Mouse (Mus musculus) forebrain, embryonic 12.5 days (tissue): ENCODE data around the gene Rab13. TPM values are rescaled to one million over a fixed set of nuclear protein-coding genes. Genes with fewer than 3 reads are reported as not detected.
A peak's percentile ranks its signal among the peaks of the same experiment; 100 is the strongest.
"Not testable (repeated sequence)": the region's sequence is repeated elsewhere in the genome, so short reads cannot be mapped to it uniquely, and the experiment has no call there.

Experiments
- ATAC-seq: fragments of 200-750 bp; cut with Nextera tagmentation; 2 replicates; pipeline ENCODE4 v1.8.0; 2017; ENCODE audit warnings: moderate TSS enrichment; ENCODE audit not compliant: low FRiP score
- H3K27ac ChIP-seq: fragments of 300-500 bp; sonication (generic); 2 replicates; pipeline ENCODE4 v1.5.1; 2016; ENCODE audit warnings: mild to moderate bottlenecking
- H3K27me3 ChIP-seq: fragments of 300-500 bp; sonication (generic); 2 replicates; pipeline ENCODE4 v1.6.1; 2016; ENCODE audit warnings: mild to moderate bottlenecking
- H3K36me3 ChIP-seq: fragments of 300-500 bp; sonication (generic); replicated peaks from 2 replicates; pipeline ENCODE4 v1.6.1; 2016; ENCODE audit warnings: mild to moderate bottlenecking
- H3K4me1 ChIP-seq: fragments of 300-500 bp; sonication (generic); 2 replicates; pipeline ENCODE4 v1.6.1; 2016
- H3K4me2 ChIP-seq: fragments of 300-500 bp; sonication (generic); 2 replicates; pipeline ENCODE4 v1.6.1; 2016; ENCODE audit warnings: mild to moderate bottlenecking, moderate library complexity
- H3K4me3 ChIP-seq: fragments of 300-500 bp; sonication (generic); replicated peaks from 2 replicates; pipeline ENCODE4 v1.5.1; 2016; ENCODE audit warnings: mild to moderate bottlenecking
- H3K9ac ChIP-seq: fragments of 300-500 bp; sonication (generic); 2 replicates; pipeline ENCODE4 v1.6.1; 2016; ENCODE audit warnings: mild to moderate bottlenecking
- H3K9me3 ChIP-seq: fragments of 300-500 bp; sonication (generic); 2 replicates; pipeline ENCODE4 v1.6.1; 2016
- whole genome bisulfite sequencing: fragments of 180-500 bp; shearing (Covaris S2); methylation state at CpG from one replicate; pipeline ENCODE4 v1.1.7; 2016; 5-methylcytosine and 5-hydroxymethylcytosine counted together
- polyA plus RNA-seq: library from polyadenylated mRNA; unstranded; fragments of >200 nt; fragmentation: Nextera tagmentation; extraction: Ambion mirVana; gene quantifications from 2 replicates; pipeline ENCODE4 v1.2.1, GENCODE M21; 2016

Rab13 gene
- polyA plus RNA-seq, 1 experiment from 2014 or later = 22.6 TPM

- H3K4me2 ChIP-seq = peak within 1 kb of the TSS; percentile 79
- peak within 1 kb of the TSS; percentile 61 for H3K4me3 ChIP-seq
- no peaks in the 10 kb centered on the region for H3K27me3 ChIP-seq
- peak within 1 kb of the TSS; percentile 88 for H3K27ac ChIP-seq
- peak; percentile 97 for ATAC-seq
- peak within 1 kb of the TSS; percentile 75 for H3K9ac ChIP-seq
- no peaks in the 10 kb centered on the region for H3K9me3 ChIP-seq
- peaks cover 27% of the 10 kb centered on the region for H3K36me3 ChIP-seq
- WGBS = under 1% methylated on average over 61 of the region's 61 CpGs
- peaks cover 13% of the 10 kb centered on the region for H3K4me1 ChIP-seq
Observed at GRCm38 (mm10) chr3:90231507-90232333, 18.2 kb downstream of the Rab13 start, which contains the start of gene Jtb. Jtb (plus strand) TSS chr3:90231597.

- 87% methylated on average over 2 of the region's 2 CpGs for WGBS
- H3K27ac ChIP-seq = no peak overlapping the region
- no peak for ATAC-seq
- no peaks in the 10 kb centered on the region for H3K27me3 ChIP-seq
- H3K9me3 ChIP-seq = no peaks in the 10 kb centered on the region
- H3K9ac ChIP-seq = no peak overlapping the region
- no peak overlapping the region for H3K4me2 ChIP-seq
- no peak overlapping the region for H3K4me3 ChIP-seq
- H3K36me3 ChIP-seq = peaks cover 3% of the 10 kb centered on the region; the same call in 1 of the 2 replicates
- peaks cover 18% of the 10 kb centered on the region for H3K4me1 ChIP-seq
Observed at GRCm38 (mm10) chr3:90241251-90241650, 27.8 kb downstream of the Rab13 start.

DNA sequence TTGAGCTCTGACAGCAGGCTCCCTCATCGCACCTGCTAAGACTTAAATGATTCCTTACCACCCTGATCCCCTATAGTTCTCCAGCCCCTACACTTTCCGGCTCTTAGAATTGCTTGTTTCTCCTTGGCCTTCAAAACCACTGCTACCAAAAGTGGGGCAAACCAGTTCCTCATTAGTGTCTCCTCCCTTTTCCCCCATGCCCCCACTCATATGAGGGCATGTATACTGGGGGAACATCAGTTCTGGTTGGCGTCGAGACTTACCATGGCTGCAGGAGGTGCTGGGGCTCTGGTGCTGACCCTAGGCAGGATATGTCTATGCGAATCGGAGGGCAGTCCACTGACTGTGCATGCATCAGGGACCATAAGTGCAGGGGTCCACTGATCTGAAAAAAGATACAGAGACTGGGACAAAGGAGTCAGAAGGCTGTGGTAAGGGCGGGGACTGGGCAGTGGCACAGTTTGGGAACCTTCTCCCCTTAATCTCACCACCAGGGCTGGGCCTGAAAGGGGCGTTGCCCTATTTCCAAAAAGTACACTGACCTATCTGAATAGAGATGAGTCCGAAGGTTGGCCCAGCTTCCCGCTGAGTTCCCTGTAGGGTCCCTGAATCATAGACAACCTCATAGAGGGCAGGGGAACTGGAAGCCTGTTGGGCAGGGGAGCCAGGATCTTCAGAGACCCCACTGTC is 28.3 kb downstream of the Rab13 start:
- Histone ChIP-seq H3K9ac (no peak overlapping the region), H3K4me3 (no peak overlapping the region), H3K9me3 (no peaks in the 10 kb centered on the region), H3K4me1 (peaks cover 18% of the 10 kb centered on the region), H3K36me3 (no peaks in the 10 kb centered on the region), H3K27me3 (no peaks in the 10 kb centered on the region), H3K27ac (no peak overlapping the region), H3K4me2 (no peak overlapping the region)
- 86% methylated on average over 10 of the region's 10 CpGs for whole genome bisulfite sequencing
- ATAC-seq = no peak

DNA sequence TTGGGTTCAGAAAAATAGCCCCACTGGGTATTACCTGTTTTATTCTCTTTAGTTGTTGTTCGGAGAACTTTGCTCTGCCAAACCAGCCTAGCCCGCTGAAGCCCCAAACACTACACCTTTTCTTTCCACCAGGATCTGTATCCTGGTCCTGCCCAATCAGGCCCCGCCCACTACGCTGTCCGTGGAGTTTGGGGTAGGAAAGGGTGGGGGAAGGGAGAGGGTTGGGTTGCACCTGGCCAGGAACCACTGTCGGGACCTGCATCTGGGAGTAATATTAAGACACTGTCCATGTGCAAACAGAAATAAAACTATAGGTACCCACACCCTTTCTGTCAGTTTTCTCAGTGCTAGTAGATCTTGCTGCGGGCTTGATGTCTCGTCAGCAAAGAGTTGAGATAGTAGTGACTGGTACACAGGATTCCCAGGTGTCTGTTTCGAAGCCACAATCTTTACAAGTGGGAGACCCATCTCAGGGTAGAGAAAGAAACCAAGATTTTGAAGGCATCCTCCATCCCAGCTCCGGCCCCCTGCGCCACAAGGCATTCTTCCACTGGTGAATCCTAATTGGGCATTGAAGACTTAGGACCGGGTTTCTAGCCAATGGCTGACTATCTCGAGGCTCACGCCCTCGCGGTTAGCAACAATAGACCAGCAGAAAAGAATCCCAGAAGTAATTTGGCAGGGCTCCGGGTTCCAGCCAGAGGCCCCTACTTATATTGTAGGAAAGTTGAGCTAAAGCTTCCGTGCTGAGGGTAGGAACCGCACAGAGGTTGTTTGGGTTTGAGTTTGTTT is 29.7 kb downstream of the Rab13 start, which contains the start of gene Creb3l4:
TSS of gene Creb3l4 (minus strand) at position 529 of the 792 bp plus-strand sequence.
- WGBS = 1% methylated on average over 19 of the region's 19 CpGs
- H3K36me3 ChIP-seq = no peaks in the 10 kb centered on the region
- H3K27ac ChIP-seq = peak within 1 kb of the TSS; percentile 84
- H3K9me3 ChIP-seq = no peaks in the 10 kb centered on the region
- ATAC-seq = peak; percentile 73
- H3K4me3 ChIP-seq = peak within 1 kb of the TSS; percentile 37
- H3K4me1 ChIP-seq = peaks cover 21% of the 10 kb centered on the region
- peak within 1 kb of the TSS; percentile 69 for H3K4me2 ChIP-seq
- H3K27me3 ChIP-seq = no peaks in the 10 kb centered on the region
- H3K9ac ChIP-seq = peak within 1 kb of the TSS; percentile 36; the same call in 1 of the 2 replicates

DNA sequence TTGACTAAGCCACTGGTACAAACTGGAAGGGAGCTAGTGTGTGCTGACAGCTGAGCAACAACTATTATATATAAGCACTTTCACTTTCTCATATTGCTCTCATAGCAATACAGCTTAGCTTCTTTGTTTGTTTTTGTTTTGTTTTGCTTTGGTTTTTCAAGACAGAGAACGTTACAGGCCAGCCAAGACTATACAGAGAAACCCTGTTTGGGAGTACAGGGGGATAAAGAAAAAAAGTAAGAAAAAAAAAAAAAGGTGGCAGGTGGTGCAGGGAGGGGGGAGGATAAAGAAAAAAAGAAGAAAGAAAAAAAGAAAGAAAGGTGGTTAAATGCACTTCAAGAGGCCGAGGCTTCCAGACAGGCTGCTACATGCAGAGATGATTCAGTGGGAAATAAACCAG is 31.9 kb downstream of the Rab13 start:
- H3K4me1 ChIP-seq = peaks cover 34% of the 10 kb centered on the region
- no peak for ATAC-seq
- H3K9ac ChIP-seq = no peak overlapping the region
- H3K4me2 ChIP-seq = no peak overlapping the region
- H3K27ac ChIP-seq = no peak overlapping the region
- H3K27me3 ChIP-seq = no peaks in the 10 kb centered on the region
- WGBS = 72% methylated on average over 2 of the region's 2 CpGs
- no peaks in the 10 kb centered on the region for H3K9me3 ChIP-seq
- peaks cover 7% of the 10 kb centered on the region for H3K36me3 ChIP-seq
- no peak overlapping the region for H3K4me3 ChIP-seq

DNA sequence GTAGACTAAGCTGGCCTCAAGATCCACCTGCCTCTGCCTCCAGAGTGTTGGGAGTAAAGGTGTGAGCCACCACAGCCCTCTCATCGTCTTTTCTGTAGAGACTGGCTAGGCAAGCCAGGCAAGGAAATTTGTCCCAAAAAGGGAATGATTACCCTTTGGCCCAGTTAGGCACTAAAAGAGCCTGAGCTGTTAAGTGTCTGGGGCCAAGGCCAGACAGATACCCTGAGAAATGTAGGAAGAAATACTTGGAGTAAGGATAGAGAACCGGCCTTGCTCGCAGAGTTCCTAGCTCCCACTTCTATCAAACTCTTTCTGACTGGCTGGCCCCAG is 34.1 kb downstream of the Rab13 start:
- peak overlapping the region; percentile 81 for H3K9ac ChIP-seq
- H3K27me3 ChIP-seq = no peaks in the 10 kb centered on the region
- H3K9me3 ChIP-seq = no peaks in the 10 kb centered on the region
- peak overlapping the region; percentile 75 for H3K4me2 ChIP-seq
- H3K36me3 ChIP-seq = peaks cover 22% of the 10 kb centered on the region
- peak overlapping the region; percentile 66 for H3K4me3 ChIP-seq
- ATAC-seq = 0 out of 2 replicates have a peak, but pooled peaks have one; percentile 31
- H3K27ac ChIP-seq = peak overlapping the region; percentile 90
- 1% methylated on average over 3 of the region's 3 CpGs for WGBS
- peaks cover 30% of the 10 kb centered on the region for H3K4me1 ChIP-seq

DNA sequence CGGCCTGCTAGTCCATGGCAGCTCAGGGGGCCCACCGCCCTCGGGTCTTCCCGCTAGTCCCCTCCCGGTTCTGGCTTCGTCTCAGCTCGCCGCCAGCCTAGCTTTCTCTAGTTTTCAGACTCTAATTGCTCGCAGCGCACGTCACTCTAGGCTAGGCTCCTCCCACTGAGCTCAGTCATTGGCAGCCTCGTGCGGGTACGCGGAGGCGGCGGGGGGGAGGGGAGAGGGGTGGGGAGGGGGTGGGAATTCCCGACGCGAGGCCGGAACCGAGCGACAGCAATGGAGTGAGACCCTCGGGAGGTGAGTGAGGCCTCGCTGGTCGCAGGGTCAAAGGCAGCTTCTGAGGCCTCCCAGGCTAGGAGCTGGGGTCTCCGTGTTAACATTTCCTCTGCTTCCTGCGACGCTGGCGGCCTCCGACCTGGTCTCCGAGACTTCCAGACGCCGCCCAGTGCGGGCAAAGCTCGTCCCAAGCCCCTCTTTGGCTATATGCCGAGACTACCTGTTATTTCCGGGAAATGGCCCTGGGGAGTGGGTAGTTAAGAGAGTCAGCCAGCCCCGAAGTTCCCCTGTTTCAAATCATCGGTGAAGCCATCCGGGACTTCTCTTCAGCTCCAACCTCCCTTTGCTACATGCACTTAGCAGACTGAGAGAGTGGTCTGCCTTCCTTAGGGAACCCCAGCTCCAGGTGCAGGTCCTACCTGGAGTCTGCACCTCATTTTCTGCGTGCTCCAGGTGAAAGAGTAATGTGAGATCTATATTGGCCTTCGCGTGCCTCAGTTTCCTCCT is 34.7 kb downstream of the Rab13 start, which contains the start of gene Slc39a1:
TSS of gene Slc39a1 (plus strand) at position 213 of the 786 bp plus-strand sequence.
- peak; percentile 96 for ATAC-seq

DNA sequence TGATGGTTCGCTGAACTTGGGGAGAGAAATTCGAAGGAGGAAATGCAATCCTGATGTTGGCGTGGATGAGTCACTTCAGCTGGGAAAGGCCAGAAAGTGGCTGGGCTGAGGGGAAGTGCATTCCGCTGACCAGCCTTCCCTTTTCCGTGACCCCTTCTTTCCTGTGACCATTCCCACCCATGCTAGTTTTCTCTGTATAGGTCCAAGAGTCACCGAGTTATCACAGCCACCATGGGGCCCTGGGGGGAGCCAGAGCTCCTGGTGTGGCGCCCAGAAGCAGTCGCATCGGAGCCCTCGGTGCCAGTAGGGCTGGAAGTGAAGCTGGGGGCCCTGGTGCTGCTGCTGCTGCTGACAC is 35.2 kb downstream of the Rab13 start:
- WGBS = 4% methylated on average over 10 of the region's 10 CpGs
- Histone ChIP-seq H3K9me3 (no peaks in the 10 kb centered on the region), H3K27ac (peak overlapping the region; percentile 90), H3K27me3 (no peaks in the 10 kb centered on the region), H3K9ac (peak overlapping the region; percentile 81), H3K4me3 (peak overlapping the region; percentile 66), H3K4me2 (peak overlapping the region; percentile 75), H3K4me1 (peaks cover 22% of the 10 kb centered on the region), H3K36me3 (peaks cover 22% of the 10 kb centered on the region)
- no peak for ATAC-seq

More for the DNA sequence above, 34.7 kb downstream of the Rab13 start, which contains the start of gene Slc39a1:
- WGBS = under 1% methylated on average over 44 of the region's 44 CpGs
- Histone ChIP-seq H3K9me3 (no peaks in the 10 kb centered on the region), H3K36me3 (peaks cover 22% of the 10 kb centered on the region), H3K27ac (peak within 1 kb of the TSS; percentile 90), H3K4me3 (peak within 1 kb of the TSS; percentile 66), H3K27me3 (no peaks in the 10 kb centered on the region), H3K4me1 (peaks cover 25% of the 10 kb centered on the region), H3K9ac (peak within 1 kb of the TSS; percentile 81), H3K4me2 (peak within 1 kb of the TSS; percentile 75)

- H3K27me3 ChIP-seq = no peaks in the 10 kb centered on the region
- H3K4me1 ChIP-seq = peaks cover 30% of the 10 kb centered on the region
- peaks cover 22% of the 10 kb centered on the region for H3K36me3 ChIP-seq
- WGBS = 85% methylated on average over 6 of the region's 6 CpGs
- no peak for ATAC-seq
- no peak overlapping the region for H3K4me3 ChIP-seq
- no peaks in the 10 kb centered on the region for H3K9me3 ChIP-seq
- no peak overlapping the region for H3K9ac ChIP-seq
- H3K4me2 ChIP-seq = no peak overlapping the region
- H3K27ac ChIP-seq = no peak overlapping the region
Observed at GRCm38 (mm10) chr3:90250791-90251190, 37.3 kb downstream of the Rab13 start.

GRCm38 (mm10) chr3:90251731-90252226 is 38.3 kb downstream of the Rab13 start:
- H3K9ac ChIP-seq, H3K4me3 ChIP-seq, H3K27ac ChIP-seq, H3K4me2 ChIP-seq, ATAC-seq, H3K9me3 ChIP-seq, H3K27me3 ChIP-seq: not testable (repeated sequence)
- 90% methylated on average over 10 of the region's 12 CpGs for WGBS
- H3K36me3 ChIP-seq = peaks cover 25% of the 10 kb centered on the region
- peaks cover 32% of the 10 kb centered on the region for H3K4me1 ChIP-seq

DNA sequence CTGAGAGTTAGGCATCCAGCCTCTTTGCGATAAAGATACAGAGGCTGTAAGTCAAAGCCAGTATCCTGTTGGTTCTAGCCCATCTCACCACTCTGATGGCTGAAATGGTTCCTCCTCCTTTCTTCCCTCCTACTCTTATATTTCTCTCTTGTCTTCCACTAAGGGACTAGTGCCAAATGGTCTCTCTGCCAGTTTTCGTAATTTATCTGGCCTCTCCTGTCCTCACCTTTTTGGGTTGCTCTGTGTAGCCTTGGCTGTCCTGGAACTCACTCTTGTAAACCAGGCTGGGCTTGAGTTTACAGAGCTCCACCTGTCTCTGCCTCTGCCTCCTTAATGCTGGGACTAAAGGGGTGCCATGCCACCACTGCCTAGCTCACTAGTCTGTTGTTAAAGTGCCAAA is 39.2 kb downstream of the Rab13 start:
- not testable (repeated sequence) for H3K27me3 ChIP-seq, H3K27ac ChIP-seq, ATAC-seq, H3K9ac ChIP-seq, H3K9me3 ChIP-seq, H3K4me2 ChIP-seq, H3K4me3 ChIP-seq
- Histone ChIP-seq H3K36me3 (peaks cover 32% of the 10 kb centered on the region), H3K4me1 (peaks cover 29% of the 10 kb centered on the region)
- 92% methylated on average over 2 of the region's 2 CpGs for WGBS
